Mouse (Mus musculus) CH12.LX (cell line): ENCODE measurements around the gene Fxyd7. TPM values are rescaled to one million over a fixed set of nuclear protein-coding genes. Genes with fewer than 3 reads are reported as not detected.

Source experiments
- DNase-seq: peaks from one replicate; pipeline ENCODE4 v3.0.0-alpha.2; 2013; ENCODE audit errors: extremely low read depth
- H3K27ac ChIP-seq: 2 replicates; pipeline ENCODE4 v1.5.1; 2012; ENCODE audit warnings: low read depth, mild to moderate bottlenecking, control low read depth, moderate library complexity; ENCODE audit not compliant: insufficient read depth
- H3K27me3 ChIP-seq: replicated peaks from 2 replicates; pipeline ENCODE3; 2012; ENCODE audit warnings: inconsistent platforms
- H3K36me3 ChIP-seq, 2 experiments: replicated peaks in 1 of 2; 2 replicates each; pipeline versions ENCODE3 to v1.6.1; 2012; ENCODE audit warnings: inconsistent platforms in 1 of 2, low read length in 1 of 2, mild to moderate bottlenecking in 1 of 2, mixed read lengths in 1 of 2, moderate library complexity in 1 of 2; ENCODE audit not compliant: control insufficient read depth in 1 of 2, insufficient read depth in 1 of 2
- H3K4me1 ChIP-seq, 2 experiments: 2 replicates each; pipeline ENCODE4 v1.6.1; 2012; ENCODE audit warnings: inconsistent platforms in 1 of 2, moderate library complexity in 1 of 2; ENCODE audit not compliant: insufficient read depth in 2 of 2, control insufficient read depth in 1 of 2
- H3K4me2 ChIP-seq: 2 replicates; pipeline ENCODE4 v1.6.1; 2012; ENCODE audit warnings: low read depth, mild to moderate bottlenecking, control low read depth; ENCODE audit not compliant: poor library complexity, insufficient read depth, severe bottlenecking
- H3K4me3 ChIP-seq, 3 experiments: fragments of 150-350 bp in 1 of 3; sonication (generic) in 1 of 3; replicated peaks in 1 of 3; 2 replicates each; pipeline versions ENCODE3 to v1.5.1; 2011 to 2012; ENCODE audit warnings: low read depth in 2 of 3, low read length in 2 of 3, mild to moderate bottlenecking in 2 of 3, moderate library complexity in 2 of 3, control low read depth in 1 of 3, improper control_type of control experiment in 1 of 3, inconsistent platforms in 1 of 3, mixed read lengths in 1 of 3; ENCODE audit not compliant: poor library complexity in 1 of 3
- H3K79me2 ChIP-seq: replicated peaks from 2 replicates; pipeline ENCODE4 v1.6.1; 2012; ENCODE audit warnings: mild to moderate bottlenecking, moderate library complexity; ENCODE audit not compliant: control insufficient read depth, poor library complexity, insufficient read depth, severe bottlenecking; ENCODE audit errors: extremely low read depth
- H3K9ac ChIP-seq: 2 replicates; pipeline ENCODE4 v1.6.1; 2012; ENCODE audit warnings: low read depth, mild to moderate bottlenecking, control low read depth, moderate library complexity; ENCODE audit not compliant: insufficient read depth
- H3K9me3 ChIP-seq: replicated peaks from 2 replicates; pipeline ENCODE3; 2012; ENCODE audit warnings: low read length, inconsistent platforms, mixed read lengths
- BHLHE40 ChIP-seq: IDR thresholded peaks from 2 replicates; pipeline ENCODE4 v1.6.1; 2011; ENCODE audit warnings: mild to moderate bottlenecking, low read depth, low read length, improper control_type of control experiment
- CHD1 ChIP-seq: IDR thresholded peaks from 2 replicates; pipeline ENCODE4 v1.6.1; 2012; ENCODE audit warnings: low read depth, low read length, improper control_type of control experiment, inconsistent platforms
- CTCF ChIP-seq, 2 experiments: IDR thresholded peaks in 1 of 2; conservative IDR thresholded peaks in 1 of 2; 2 replicates each; pipeline ENCODE4 v1.5.1; 2011 to 2012; ENCODE audit warnings: low read depth in 2 of 2, low read length in 2 of 2, improper control_type of control experiment in 1 of 2, inconsistent platforms in 1 of 2, mild to moderate bottlenecking in 1 of 2, moderate library complexity in 1 of 2
- ELF1 ChIP-seq: IDR thresholded peaks from 2 replicates; pipeline ENCODE4 v1.6.1; 2014; ENCODE audit warnings: low read depth, mild to moderate bottlenecking, inconsistent platforms, low read length, improper control_type of control experiment
- EP300 ChIP-seq: IDR thresholded peaks from 2 replicates; pipeline ENCODE4 v1.6.1; 2011; ENCODE audit warnings: low read length, improper control_type of control experiment
- IRF4 ChIP-seq: IDR thresholded peaks from 2 replicates; pipeline ENCODE4 v1.6.1; 2014; ENCODE audit warnings: low read depth, mild to moderate bottlenecking, inconsistent platforms, low read length, improper control_type of control experiment
- JUND ChIP-seq: conservative IDR thresholded peaks from 2 replicates; pipeline ENCODE4 v1.6.1; 2011; ENCODE audit warnings: low read depth, low read length, improper control_type of control experiment
- KAT2A ChIP-seq: IDR thresholded peaks from 2 replicates; pipeline ENCODE4 v1.6.1; 2012; ENCODE audit warnings: low read length, improper control_type of control experiment, inconsistent platforms; ENCODE audit not compliant: insufficient replicate concordance
- MAFK ChIP-seq: IDR thresholded peaks from 2 replicates; pipeline ENCODE4 v1.6.1; 2011; ENCODE audit warnings: low read length, improper control_type of control experiment; ENCODE audit not compliant: insufficient replicate concordance
- MEF2A ChIP-seq: IDR thresholded peaks from 2 replicates; pipeline ENCODE4 v1.6.1; 2014; ENCODE audit warnings: low read depth, mild to moderate bottlenecking, inconsistent platforms, low read length, improper control_type of control experiment, borderline replicate concordance
- MYC ChIP-seq: IDR thresholded peaks from 2 replicates; pipeline ENCODE4 v1.6.1; 2011; ENCODE audit warnings: low read depth, mild to moderate bottlenecking, improper control_type of control experiment, low read length
- NELFE ChIP-seq: IDR thresholded peaks from 2 replicates; pipeline ENCODE4 v1.6.1; 2011; ENCODE audit warnings: low read depth, low read length, improper control_type of control experiment
- PAX5 ChIP-seq: IDR thresholded peaks from 2 replicates; pipeline ENCODE4 v1.6.1; 2012; ENCODE audit warnings: low read length, inconsistent platforms, mixed read lengths
- POLR2A ChIP-seq: IDR thresholded peaks from 2 replicates; pipeline ENCODE4 v1.6.1; 2011; ENCODE audit warnings: low read depth, mild to moderate bottlenecking, improper control_type of control experiment, low read length
- POLR2AphosphoS2 ChIP-seq: IDR thresholded peaks from 2 replicates; pipeline ENCODE4 v1.6.1; 2011; ENCODE audit warnings: low read depth, low read length, improper control_type of control experiment
- RAD21 ChIP-seq: IDR thresholded peaks from 2 replicates; pipeline ENCODE4 v1.6.1; 2011; ENCODE audit warnings: low read depth, mild to moderate bottlenecking, low read length, improper control_type of control experiment, moderate library complexity
- SIN3A ChIP-seq: IDR thresholded peaks from 2 replicates; pipeline ENCODE4 v1.6.1; 2012; ENCODE audit warnings: low read length, improper control_type of control experiment, inconsistent platforms
- TCF12 ChIP-seq: IDR thresholded peaks from 2 replicates; pipeline ENCODE4 v1.6.1; 2014; ENCODE audit warnings: low read depth, mild to moderate bottlenecking, inconsistent platforms, low read length, improper control_type of control experiment
- UBTF ChIP-seq: IDR thresholded peaks from 2 replicates; pipeline ENCODE4 v1.6.1; 2012; ENCODE audit warnings: low read depth, mild to moderate bottlenecking, inconsistent platforms, low read length, improper control_type of control experiment, moderate library complexity
- USF1 ChIP-seq: IDR thresholded peaks from 2 replicates; pipeline ENCODE4 v1.6.1; 2014; ENCODE audit warnings: low read depth, mild to moderate bottlenecking, inconsistent platforms, low read length, improper control_type of control experiment
- USF2 ChIP-seq: conservative IDR thresholded peaks from 2 replicates; pipeline ENCODE4 v1.6.1; 2011; ENCODE audit warnings: low read depth, low read length, improper control_type of control experiment
- dilution Hi-C: fragments of 300-500 bp; cut with MboI; formaldehyde crosslinking; loops from 2 replicates; pipeline ENCODE4 v1.14.3; 2020; ENCODE audit warnings: low sequenced_read_pairs; ENCODE audit not compliant: extremely low pct_unique_long_range_greater_than_20kb, extremely low pct_ligation_motif_present
- in situ Hi-C: fragments of 300-500 bp; cut with MboI; formaldehyde crosslinking; loops from 3 replicates; pipeline ENCODE4 v1.14.3; 2019; ENCODE audit warnings: low sequenced_read_pairs, low pct_ligation_motif_present, low pct_unique_long_range_greater_than_20kb, mixed read lengths
- polyA plus RNA-seq: library from polyadenylated mRNA; unstranded; fragments of >175 nt; gene quantifications from 2 replicates; pipeline ENCODE4 v1.2.1, GENCODE M21; 2012; ENCODE audit warnings: low read depth; ENCODE audit not compliant: insufficient read length
- total RNA-seq, 2 experiments: library from RNA; depleted of rRNA; stranded (reverse); fragments of 300-350 nt in 1 of 2; fragments of >200 nt in 1 of 2; gene quantifications; 2 replicates each; pipeline ENCODE4 v1.2.3; 2012 to 2014

Gene Fxyd7
- total and polyA plus RNA-seq, 3 experiments, result not detected

DNA sequence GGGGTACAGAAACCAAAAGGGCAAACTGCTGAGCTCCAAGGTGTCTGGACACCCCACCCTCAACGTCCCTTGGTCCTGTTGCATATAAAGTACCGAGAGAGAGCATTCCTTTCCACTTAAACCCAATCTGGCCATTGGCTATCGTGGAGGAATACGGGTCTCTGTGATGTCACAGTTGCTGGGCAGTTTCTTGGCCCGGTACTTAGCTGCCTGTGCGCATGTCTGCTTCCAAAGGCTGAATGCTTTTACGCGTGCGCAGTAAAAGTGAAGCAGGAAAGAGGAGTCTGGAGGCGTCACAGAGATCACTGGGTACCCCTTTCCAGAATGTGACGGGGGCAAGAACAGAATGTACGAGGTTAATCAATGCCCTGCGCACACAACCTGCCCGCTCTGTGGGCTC lies 18.2 kb upstream of the Fxyd7 start:
- H3K27me3 ChIP-seq, result peaks cover 56% of the 10 kb centered on the region
- H3K27ac ChIP-seq, result no peak overlapping the region
- H3K4me3 ChIP-seq, result no peak overlapping the region
- peaks cover 4 to 8% of the 10 kb centered on the region in 2 experiments for H3K4me1 ChIP-seq
- H3K4me2 ChIP-seq, result no peak overlapping the region
- TF ChIP-seq BHLHE40 (no peak), MEF2A (no peak), CHD1 (no peak), IRF4 (no peak), PAX5 (no peak), MYC (no peak), UBTF (no peak), CTCF (conservative IDR thresholded peaks at IDR 0.05 in 1 of 2, IDR thresholded peaks at IDR 0.05 in 1 of 2; ENCODE audit: low read depth in 2 of 2, low read length in 2 of 2) (no peak), SIN3A (no peak), POLR2AphosphoS2 (no peak), TCF12 (no peak), ELF1 (no peak), EP300 (no peak), USF1 (no peak), USF2 (no peak)
- TF ChIP-seq, all 38 proteins: peak for 0
- Histone ChIP-seq H3K79me2 (no peaks in the 10 kb centered on the region), H3K36me3 (no peaks in the 10 kb centered on the region), H3K9ac (no peak overlapping the region), H3K9me3 (peaks cover 4% of the 10 kb centered on the region)
- dilution Hi-C loops, result no loop called here
- in situ Hi-C loops, result no loop called here
- DNase-seq, result no peak

DNA sequence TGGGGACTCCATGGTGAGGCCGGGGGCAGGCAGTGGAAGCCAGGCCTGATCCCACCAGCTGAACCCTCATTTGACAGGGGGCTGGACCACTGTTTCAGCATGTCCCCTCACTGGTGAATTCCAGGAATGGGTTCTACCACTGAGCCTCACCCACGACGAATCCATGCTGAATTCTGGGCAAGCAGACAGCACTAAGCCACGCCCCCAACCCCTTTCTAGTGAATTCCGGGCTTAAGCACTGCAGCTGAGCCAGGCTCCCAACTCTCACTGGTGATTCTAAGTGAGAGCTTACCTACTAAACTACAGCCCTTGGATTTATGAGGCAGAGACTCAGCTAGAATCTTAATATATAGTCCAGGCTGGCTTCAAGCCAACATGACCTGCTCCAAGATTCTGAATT lies 16.6 kb upstream of the Fxyd7 start:
- TF ChIP-seq MYC, result no peak
- TF ChIP-seq TCF12, result no peak
- no peak for TF ChIP-seq RAD21
- dilution Hi-C loops, result no loop called here

DNA sequence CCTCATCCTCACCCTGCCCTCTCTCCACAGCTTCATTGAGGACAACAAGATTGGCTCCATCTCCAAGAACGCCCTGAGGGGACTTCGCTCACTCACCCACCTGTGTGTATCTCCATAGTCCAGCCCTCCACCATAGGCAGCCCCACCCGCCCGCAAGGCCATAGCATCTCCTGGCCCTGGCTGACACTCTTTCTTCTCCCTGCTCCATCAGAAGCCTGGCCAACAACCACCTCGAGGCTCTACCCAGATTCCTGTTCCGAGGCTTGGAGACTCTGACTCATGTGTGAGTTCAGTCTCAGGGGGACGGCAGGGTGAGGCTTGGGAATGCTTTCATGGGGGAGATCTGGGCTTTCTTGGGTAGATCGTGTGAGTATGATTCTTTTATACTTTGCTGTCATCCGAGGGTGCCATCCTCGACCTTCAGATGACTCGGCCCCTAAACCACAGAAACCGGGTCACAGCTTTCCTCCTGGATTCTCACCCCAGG lies 11.8 kb upstream of the Fxyd7 start:
- Histone ChIP-seq H3K27ac (no peak overlapping the region), H3K36me3 (no peaks in the 10 kb centered on the region), H3K4me1 (peaks cover 4 to 14% of the 10 kb centered on the region in 2 experiments), H3K4me2 (no peak overlapping the region), H3K27me3 (peaks cover 31% of the 10 kb centered on the region), H3K9me3 (no peaks in the 10 kb centered on the region), H3K9ac (no peak overlapping the region), H3K79me2 (no peaks in the 10 kb centered on the region), H3K4me3 (no peak overlapping the region)
- no peak for DNase-seq
- TF ChIP-seq POLR2A (no peak), BHLHE40 (no peak), JUND (no peak), RAD21 (no peak), KAT2A (no peak), MAFK (no peak), PAX5 (no peak), EP300 (no peak), NELFE (no peak)
- dilution Hi-C loops, result no loop called here
- in situ Hi-C loops, result loop anchor here (5.0 kb wide), 1 partner anchor 34 kb away; no protein-coding TSS in a partner anchor

More for the DNA sequence above, 16.6 kb upstream of the Fxyd7 start:
- Histone ChIP-seq H3K4me3 (no peak overlapping the region), H3K9me3 (peaks cover 4% of the 10 kb centered on the region), H3K9ac (no peak overlapping the region), H3K27ac (no peak overlapping the region), H3K4me2 (no peak overlapping the region), H3K27me3 (peaks cover 58% of the 10 kb centered on the region), H3K4me1 (peaks cover 4 to 8% of the 10 kb centered on the region in 2 experiments), H3K36me3 (no peaks in the 10 kb centered on the region), H3K79me2 (no peaks in the 10 kb centered on the region)
- in situ Hi-C loops, result no loop called here
- no peak for DNase-seq
